Mouse (Mus musculus): ENCODE results near the gene Fut4.

Gene Fut4

DNA sequence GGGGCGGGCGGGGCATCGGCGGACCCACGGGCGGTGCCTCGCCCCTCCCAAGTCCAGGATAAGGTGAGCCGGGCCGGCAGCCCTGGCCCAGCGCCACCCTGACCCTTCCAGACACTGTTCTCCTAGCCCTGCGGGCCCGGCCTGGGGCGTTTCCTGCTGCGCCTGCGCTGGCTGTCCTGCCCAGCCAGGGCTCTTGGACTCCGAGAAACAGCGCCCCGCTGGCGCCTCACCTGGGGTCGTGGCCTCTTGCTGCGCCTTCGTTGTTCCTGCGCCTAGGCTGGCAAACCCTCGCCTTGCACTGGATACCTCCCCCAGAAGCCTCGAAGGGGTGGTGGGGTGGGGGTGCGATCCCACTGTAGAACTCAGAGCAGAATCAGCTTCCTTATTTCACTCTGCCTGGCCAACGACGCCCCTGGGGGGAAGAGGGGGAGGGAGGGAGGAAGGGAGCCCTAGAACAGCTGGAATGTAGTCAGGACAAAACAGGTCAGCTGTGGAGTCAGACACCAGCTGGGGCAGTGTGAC lies at the start of gene Fut4:
Gene Fut4, minus strand, starts transcription at position 393 of the 522 bp plus-strand sequence.
- peak; percentile 26 to 74 for DNase-seq (ENCODE audit: low spot score in 2 of 2)

DNA sequence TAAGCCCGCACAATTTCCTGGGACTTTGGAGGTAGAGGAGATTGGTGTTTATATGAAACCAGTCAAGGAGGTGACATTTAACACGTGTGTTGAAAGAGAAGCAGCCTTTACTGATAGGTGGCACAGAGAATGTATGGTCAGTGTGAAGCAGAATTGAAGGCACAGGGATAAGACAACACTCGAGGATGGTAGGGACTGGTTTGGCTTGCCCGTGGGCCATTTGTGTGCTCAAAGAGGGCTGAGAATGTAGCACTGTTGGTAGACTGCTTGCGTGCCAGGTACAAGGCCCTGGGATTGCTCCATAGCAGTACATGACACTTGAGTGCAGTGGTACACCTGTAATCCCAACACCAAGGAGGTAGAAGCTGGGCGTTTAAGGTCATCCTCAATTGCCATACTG lies 35.2 kb upstream of the Fut4 start:
- DNase-seq (ENCODE audit: low spot score in 2 of 2), result no peak

DNA sequence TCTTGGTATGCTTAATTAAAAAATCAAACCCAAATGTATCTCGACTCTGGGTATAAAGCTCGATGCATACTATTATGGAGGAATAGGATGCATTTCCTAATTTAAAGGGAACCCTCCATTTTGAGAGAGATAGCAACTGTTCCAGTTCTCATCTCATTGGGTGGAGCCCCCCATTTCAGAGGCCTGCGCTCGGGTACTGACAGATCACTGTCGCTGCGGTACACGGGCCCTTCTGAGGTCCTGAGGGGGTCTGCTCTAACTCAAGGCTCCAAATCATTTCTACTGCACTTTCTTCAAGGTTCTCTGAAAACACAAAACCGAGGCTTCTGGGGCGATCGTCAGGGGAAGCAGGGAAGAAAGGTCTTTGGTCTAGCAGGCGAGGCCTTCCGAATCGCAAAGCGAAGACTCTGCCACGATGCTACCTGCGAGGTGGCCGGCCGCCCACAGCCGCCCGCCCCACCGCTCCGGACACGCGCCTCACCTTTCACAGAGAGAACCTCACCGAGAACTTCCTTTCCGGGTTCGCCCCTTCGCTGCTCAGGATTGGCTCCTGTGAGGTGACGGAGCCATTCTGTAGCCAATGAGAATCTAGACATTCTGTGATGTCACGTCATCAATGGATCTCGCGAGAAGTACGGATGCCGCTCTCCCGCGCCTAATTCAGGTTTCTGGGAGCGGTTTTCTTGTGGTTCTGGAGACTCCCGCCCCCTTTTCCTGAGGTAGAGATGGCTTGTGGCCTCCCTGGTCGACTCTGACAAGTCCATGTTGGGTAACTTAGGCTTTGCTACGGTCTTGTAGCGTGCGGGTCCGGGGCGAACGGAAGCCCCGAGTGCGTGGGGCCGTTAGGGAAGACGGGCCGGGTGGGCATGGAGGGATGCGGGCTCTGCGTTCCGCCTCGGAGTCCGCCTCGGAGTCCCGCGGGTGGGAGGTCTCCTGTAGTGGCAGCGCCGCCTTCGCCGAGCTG lies 32.1 kb upstream of the Fut4 start, which contains the start of the genes Mre11a and Ankrd49:
Gene Mre11a, plus strand, starts transcription at position 616 of the 964 bp plus-strand sequence.
Gene Ankrd49, minus strand, starts transcription at position 818 of the 964 bp plus-strand sequence.
- peak; percentile 90 to 93 for DNase-seq (ENCODE audit: low spot score in 2 of 2)

DNA sequence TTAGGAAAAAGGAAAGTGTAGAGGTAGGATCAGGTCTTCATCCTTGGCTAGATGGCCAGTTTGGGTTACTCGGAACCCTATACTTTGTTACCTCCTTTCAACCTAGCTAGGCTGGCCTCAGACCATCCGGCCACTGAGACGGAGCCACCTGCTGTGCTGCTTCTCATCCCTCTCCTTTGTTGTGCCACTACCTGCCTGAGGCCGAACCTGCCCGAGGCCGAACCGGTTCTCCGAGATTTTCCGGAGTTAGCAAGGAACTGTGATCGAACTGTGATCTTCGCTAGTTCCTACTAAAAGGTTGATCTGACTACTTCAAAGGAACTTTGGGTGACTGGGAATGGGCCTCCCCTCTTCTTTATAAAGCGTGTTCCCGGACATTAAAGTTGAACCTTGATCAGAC lies 26.1 kb upstream of the Fut4 start:
- no peak for DNase-seq (ENCODE audit: low spot score in 2 of 2)

DNA sequence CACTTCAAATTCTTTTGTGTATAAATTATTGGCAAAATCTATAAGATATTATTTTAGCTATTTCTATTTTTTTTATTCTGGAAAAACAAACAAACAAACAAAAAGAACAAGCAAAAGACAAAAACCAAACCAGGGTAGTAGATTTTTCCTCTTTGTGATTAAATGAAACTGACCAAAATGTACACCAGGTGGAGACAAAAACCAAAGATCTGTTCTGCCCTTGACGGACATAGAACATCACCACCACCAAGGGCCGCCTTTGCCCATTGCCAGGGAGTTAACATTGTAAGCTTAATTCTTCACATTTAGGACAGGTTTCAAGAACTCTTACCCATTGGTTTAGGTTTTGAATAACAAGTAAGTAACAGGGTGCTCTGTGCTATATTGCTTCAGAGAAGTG lies 21.6 kb upstream of the Fut4 start:
- no peak for DNase-seq (ENCODE audit: low spot score in 2 of 2)

DNA sequence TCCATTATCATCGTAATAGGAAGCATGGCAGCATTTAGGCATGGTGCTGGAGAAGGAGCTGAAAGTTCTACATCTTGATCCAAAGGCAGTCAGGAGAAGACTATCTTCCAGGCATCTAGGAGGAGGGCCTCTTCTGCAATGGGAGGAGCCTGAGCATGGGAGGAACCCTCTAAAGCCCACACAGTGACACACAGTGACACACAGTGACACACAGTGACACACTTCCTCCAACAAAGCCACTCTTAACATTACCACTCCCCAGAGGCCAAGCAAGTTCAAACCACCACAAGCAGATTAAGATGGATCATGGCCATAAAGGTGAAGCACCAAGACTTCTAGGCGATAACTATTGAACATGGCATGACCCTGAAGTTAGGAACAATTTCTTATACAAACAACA lies 19.9 kb upstream of the Fut4 start:
- DNase-seq (ENCODE audit: low spot score in 2 of 2), result no peak

DNA sequence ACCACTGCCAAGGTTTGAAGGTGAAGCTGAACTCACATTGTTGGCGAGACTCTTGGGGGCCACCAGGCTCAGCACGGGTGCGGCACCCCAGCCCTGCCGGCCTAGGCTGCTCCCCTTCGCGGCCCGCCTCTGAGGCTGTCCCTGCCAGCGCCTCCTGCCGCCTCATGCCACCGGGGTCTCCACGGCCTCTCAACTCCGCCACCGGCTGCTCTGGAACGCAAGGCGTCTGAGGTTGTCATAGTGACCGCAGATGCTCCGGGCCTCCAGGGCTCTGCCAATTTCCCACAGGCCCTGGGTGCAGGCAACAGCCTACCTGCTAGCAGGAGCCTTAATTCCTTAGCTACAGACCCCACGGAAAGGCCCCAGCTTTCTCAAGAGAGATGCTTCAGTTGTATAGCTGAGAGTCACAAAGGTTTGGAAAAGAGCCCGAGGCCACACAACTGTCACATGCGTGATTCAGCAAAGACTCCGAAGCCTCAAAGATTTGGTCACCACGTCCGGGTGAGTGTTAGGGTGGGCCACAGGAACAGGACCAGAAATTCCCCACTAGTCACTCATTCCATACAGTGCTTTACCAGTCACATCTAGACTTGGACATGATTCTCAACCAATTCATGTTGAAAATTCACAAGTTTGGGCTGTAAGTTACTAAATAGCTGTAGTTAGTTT lies 18.7 kb upstream of the Fut4 start, which contains the start of gene 1700012B09Rik:
Gene 1700012B09Rik, minus strand, starts transcription at position 228 of the 669 bp plus-strand sequence.
- no peak for DNase-seq (ENCODE audit: low spot score in 2 of 2)

DNA sequence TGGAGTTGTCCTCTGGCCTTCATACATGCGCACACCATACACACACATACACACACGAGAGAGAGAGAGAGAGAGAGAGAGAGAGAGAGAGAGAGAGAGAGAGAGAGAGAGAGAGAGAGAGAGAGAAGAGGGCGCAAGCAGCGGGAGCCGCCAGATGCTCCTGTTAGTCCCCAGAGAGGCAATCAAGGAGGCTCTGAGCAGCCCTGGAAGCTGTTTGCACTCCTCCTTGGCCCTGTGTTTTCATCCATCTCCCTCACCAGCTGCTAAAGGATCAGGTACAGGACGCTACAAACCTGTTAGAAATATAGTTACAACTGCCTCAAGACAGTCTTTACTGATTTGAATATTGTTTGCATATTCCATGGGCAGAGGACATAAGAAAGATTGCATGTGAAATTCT lies 17.6 kb upstream of the Fut4 start:
- no peak for DNase-seq (ENCODE audit: low spot score in 2 of 2)

DNA sequence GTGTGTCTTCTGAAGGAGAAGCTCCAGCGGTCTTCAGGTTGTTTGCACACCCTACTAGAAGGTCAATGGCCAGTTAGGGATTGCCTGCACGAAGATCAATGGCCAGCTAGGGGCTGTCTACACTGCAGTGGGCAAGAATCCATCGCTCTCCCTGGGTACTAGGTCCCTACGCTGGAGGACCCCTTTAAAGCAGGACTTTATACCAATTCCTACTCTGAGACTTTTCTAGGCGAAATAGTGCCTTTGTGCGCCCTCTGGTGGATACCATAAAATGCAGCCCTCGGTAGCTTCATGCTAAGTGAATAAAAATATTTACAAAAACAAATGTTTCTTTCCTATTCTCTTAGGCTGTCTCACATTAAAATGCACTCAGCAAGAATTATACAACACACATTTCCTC lies 12.6 kb upstream of the Fut4 start:
- peak in 1 of 2 experiments; percentile 68 for DNase-seq (ENCODE audit: low spot score in 2 of 2)

DNA sequence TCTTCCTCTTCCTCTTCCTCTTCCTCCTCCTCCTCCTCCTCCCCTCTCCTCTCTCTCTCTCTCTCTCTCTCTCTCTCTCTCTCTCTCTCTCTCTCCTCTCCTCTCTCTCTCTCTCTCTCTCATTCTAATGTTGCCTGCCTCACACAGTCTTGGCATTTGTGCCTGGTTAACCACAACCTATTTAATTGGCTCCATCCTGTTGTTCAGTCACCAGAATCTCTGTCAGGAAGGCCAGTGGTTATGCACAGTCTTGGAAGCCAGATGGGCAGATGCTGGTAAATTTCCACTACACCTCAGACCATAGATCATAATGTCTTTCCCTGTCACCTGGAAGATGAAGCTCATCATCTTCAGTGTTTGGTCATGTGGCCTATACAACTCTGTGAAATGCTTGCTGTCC lies 7.1 kb upstream of the Fut4 start:
- DNase-seq (ENCODE audit: low spot score in 2 of 2), result no peak

DNA sequence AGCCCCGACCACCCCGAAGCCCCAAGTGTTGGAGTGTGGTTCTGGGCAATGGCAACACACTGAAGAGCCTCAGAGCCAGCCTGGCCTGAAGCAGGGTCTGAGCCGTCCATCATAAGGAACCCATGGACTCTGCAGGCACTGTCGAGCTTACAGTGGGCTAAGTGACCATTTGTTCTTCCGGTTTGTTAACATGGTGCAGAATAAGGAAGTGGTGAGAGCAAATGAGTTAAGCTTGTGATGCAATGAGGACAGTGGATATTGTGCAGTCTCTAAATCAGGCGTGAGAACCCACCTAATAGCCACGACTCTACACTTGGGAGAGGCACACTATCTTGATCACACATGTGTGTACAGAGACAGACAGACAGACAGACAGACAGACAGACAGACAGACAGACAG lies 6.4 kb upstream of the Fut4 start:
- DNase-seq (ENCODE audit: low spot score in 2 of 2), result no peak

DNA sequence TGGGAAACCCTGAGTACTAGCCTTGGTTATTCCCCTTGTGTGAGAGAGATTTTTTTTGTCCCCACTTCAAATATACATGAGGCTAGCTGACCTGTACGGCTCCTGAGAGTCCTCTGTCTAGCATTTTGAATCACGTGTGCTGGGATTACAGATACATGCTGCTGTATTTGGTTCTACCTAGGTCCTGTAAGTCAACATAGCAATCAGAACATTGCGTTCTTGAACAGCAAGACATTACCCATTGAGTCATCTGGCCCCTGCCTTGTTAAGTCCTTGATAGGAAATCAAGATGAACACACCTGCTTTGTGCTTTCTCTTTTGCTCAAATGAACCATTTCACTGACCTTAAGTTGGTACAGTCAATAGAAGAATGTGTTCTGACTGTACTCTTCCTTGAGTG lies 2.3 kb upstream of the Fut4 start:
- DNase-seq (ENCODE audit: low spot score in 2 of 2), result no peak

DNA sequence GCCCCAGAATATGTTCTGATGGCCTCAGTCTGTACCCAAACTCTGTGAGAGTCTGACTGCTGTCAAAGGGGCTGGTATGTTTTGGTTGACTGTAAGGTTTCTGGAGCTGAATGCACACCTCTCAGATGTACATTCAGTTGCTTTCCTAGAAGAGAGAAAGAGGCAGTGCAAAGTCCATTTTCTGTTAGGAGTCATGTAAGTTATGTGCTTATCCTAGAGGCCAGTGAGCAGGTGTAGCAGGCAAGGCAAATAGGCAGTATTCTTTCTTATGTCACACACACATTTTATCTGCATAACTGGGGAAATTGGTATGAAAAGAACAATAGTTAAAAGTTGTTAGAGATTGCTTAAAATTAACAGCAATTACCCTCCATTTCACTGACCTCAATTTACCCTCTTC lies 1.8 kb upstream of the Fut4 start:
- DNase-seq (ENCODE audit: low spot score in 2 of 2), result no peak

DNA sequence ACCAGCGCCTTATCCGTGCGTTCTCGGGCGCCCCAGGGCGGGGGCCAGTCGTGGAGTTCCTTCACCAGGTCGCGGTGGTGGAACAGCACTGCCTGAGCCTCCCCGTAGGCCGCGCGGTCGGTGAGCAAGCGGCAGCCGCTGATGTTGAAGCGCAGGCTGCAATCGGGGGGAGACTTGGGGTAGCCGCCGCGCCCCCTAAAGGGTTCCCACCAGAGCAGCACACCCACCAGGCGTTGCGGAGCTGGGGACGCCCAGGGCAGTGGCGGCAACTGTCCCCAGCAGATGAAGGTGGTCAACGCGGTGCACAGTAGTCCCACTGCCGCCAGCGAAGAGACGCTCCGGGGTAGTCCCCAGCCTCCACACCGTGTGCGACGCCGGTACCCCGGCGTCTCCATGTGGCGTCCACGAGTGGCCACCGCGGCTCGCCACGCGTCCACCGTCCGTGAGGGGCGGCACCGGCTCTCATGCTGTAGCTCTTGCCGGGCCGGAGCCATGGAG lies 641 bp downstream of the Fut4 start:
- DNase-seq (ENCODE audit: low spot score in 2 of 2), result peak; percentile 17 to 67

DNA sequence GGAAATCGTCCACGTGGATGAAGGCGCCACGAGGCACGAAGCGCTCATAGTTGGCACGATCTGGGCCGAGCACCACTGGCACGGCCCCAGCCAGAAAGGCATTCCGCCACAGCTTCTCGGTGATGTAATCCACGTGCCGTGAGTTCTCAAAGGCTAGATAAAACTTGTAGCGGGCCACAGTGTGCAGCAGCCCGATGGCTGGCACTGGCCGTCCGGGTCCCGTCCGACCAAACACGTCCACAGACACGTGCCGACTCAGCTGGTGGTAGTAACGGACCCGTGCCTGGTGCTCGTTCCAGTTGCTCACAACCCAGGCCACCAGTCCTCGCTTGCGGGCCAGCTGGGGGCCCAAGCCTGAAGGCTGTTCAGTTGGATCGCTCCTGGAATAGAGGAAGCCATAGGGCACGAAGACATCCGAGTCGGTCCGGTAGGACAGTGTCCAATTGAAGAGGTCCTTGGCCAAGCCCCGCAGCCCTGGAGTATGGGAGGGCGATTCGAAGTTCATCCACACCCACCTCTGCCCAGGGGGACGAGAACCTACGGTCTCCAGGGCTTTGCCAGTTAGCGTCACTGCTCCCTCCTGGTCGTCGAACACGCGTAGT lies 1.2 kb downstream of the Fut4 start:
- DNase-seq (ENCODE audit: low spot score in 2 of 2), result no peak

DNA sequence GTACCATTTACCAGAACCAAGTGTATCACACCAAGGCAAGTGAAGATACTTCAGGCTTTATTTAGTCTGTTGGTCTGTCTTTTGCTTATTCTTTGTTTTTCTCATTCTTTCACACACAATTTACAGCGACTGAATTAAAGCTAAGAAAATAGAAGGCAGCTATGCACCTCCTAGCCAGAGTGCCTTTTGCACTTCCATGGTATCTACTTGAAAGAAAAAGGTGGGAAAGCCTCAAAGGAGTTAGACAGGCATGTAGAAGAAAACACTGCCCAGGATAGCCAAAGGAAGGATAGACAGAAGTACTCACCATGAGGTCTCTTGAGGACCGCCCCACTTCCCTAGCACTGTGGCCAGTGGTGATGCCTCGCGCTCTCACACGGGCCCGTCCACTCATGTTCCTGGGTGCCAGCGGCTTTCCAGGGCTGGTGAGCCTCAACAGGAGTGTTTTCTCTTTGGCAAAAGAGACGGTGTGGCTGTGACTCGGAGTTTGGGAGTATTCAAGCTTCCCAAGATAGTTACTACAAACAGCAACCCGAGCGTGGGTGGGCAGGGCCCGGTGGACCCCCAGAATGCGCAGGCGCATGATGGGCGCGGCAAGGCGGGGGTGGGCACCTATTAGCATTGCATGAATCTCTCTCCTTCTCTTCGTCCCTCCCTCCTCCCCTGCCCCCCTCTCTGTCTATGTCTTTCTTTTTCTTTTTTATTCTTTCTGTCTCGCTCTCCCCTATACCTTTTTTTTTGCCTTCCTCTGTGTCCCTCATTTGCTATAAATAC lies 11.9 kb downstream of the Fut4 start, which contains the start of gene Piwil4:
Gene Piwil4, minus strand, starts transcription at position 583 of the 774 bp plus-strand sequence.
- no peak for DNase-seq (ENCODE audit: low spot score in 2 of 2)

DNA sequence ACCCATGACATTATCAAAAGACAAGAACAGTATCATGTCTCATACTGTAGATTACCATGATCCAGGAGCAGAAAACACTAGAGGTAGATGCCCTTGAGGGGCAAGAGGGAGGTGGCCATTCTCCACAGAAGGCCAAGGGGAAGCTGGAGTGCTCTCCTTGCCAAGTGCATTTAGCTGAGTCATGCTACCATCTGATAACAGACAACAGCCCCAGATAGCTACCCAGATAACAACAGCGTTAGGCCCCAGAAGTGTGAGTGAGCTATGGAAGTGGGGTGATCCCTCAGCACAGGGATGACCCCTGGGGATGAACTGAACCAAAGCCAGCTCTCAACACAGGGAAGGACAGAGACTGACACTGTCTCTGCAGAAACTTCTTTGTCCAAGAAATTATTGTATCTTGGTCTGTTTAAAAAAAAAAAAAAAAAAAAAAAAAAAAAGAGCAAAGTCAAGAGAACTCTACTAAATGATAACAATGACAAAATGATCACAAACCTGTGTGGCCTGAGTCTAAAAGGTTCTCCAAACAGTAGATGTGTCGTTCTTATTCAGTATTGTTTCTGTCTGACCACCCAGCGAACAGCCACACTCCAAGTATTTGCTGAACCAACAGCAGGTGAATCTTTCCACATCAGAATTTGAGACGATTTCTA lies 12.6 kb downstream of the Fut4 start:
- DNase-seq (ENCODE audit: low spot score in 2 of 2), result no peak

DNA sequence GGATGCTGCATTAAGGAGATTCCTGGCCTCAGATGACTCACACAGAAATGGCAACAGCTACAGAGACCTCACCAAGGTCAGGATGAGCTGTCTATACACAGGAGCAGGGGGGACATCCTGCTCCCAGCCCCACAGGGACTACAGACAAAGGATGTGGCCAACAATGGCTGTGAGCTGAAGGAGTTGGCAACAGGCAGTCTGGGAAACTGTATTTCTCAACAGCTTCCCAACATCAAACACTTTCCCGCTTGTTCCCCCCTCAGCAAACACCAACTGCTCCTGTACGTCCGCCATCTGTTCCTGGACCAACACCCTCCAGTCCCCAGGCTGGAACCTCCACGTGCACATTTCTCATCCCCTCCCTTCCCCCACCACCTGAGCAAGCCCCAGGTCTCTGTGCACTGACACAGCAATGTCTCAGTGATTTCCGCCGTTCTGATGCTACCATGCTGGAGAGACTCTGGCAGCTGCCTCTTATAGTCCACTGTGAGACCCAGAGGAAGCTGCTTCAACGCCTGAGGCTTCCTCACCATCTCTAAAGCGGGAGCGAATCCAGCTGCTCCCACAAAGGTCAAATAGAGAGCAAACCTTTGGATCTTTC lies 21.2 kb downstream of the Fut4 start:
- no peak for DNase-seq (ENCODE audit: low spot score in 2 of 2)

DNA sequence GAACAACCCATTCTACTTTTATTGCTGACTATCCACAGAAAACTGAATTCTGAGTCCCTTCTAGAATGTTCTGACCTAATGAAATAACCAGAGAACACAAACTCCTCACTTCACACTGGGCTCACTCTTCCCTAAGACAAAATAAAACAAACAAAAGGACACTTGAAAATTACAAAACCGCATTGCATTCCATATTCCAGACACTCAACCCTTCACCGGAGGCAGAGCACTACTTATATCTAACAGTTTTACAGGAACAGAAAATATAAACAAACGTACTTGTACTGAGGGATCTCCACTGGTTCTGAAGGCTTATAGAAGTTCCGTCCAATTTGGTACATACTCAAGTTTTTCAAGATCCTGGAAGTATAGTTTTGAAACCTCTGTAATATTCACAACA lies 23.8 kb downstream of the Fut4 start:
- no peak for DNase-seq (ENCODE audit: low spot score in 2 of 2)

DNA sequence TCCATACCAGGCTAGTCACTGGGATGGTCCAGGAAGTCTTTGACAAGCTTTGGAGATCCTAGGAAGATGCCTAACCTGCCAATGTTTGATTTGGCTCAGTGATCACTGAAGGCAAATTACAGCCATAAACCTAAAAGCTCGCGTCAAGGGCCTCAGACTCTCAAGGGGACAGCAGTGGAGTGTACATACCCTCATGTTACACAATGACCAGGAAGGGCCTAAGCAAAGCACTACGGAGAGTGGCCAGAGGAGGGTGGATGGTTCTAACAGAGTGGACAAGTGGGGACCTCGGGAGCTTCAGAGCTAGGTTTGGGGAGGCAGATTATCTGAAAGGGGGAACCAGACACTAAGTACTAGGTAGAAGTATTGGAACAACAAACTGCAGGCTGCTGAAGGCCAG lies 25.6 kb downstream of the Fut4 start:
- DNase-seq (ENCODE audit: low spot score in 2 of 2), result no peak
